Mouse (Mus musculus) liver, embryonic 14.5 days (tissue): ENCODE measurements around the gene Pum1.
"Not testable (repeated sequence)": the region's sequence is repeated elsewhere in the genome, so short reads cannot be mapped to it uniquely, and the experiment has no call there.

ENCODE experiments used
- CTCF ChIP-seq: IDR thresholded peaks from 2 replicates; pipeline ENCODE4 v1.5.1; 2016; ENCODE audit warnings: antibody characterized with exemption, low read depth, control low read depth
- EP300 ChIP-seq: IDR thresholded peaks from 2 replicates; pipeline ENCODE4 v1.6.1; 2016; ENCODE audit warnings: antibody characterized with exemption, low read depth

DNA sequence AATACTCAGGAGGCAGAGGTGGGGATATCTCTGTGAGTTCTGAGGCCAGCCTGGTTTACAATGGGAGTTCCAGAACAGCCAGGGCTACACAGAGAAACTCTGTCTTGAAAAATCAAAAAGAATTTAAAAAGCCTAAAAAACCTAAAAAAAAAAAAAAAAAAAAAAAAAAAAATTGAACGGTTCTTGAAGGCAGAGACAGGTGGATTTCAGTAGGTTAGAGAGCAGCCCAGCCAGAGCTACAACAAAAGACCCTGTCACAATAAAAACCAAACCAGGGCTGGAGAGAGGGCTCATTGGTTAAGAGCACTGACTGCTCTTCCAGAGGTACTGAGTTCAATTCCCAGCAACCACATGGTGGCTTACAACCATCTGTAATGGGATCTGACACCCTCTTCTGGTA is 816 bp upstream of the Pum1 start:
- TF ChIP-seq CTCF, EP300: not testable (repeated sequence)
